Mouse (Mus musculus) lung, adult 2 months (tissue): ENCODE results near the gene Lbp.

Source experiments
- CTCF ChIP-seq: fragments of 200-500 bp; IDR thresholded peaks from 2 replicates; pipeline ENCODE4 v1.5.1; 2011; ENCODE audit warnings: mild to moderate bottlenecking, low read length, control low read depth; ENCODE audit not compliant: insufficient read depth
- POLR2A ChIP-seq: fragments of 200-500 bp; IDR thresholded peaks from 2 replicates; pipeline ENCODE4 v1.6.1; 2011; ENCODE audit warnings: low read depth, mild to moderate bottlenecking, control low read depth, low read length, borderline replicate concordance; ENCODE audit errors: extremely low read depth

DNA sequence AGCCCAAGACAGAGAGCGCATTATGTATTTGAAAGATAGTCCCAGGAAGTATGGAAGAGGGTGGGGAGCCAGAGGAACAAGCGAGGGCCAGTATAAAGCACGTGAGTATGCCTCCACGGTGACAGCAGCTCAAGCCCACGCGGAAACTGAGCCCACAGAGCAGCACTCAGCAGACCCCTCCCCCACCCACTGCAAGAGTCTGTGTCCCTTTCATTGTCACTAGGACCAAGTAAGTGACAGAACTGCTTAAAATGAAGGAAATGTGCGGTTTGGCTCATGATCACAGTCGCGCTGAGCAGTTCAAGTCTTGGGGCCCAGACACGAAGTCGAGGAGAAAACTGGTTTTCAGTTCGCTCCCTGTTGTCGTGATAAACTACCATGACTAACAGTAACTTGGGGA is 28.1 kb downstream of the Lbp start:
- TF ChIP-seq CTCF (no peak), POLR2A (no peak)
